Mouse (Mus musculus): ENCODE data around the gene Sdsl. TPM values are rescaled to one million over a fixed set of nuclear protein-coding genes. Genes with fewer than 3 reads are reported as not detected.

The Sdsl gene
- polyA plus RNA-seq, 1 experiment from 2014 or later = 2.3 TPM

DNA sequence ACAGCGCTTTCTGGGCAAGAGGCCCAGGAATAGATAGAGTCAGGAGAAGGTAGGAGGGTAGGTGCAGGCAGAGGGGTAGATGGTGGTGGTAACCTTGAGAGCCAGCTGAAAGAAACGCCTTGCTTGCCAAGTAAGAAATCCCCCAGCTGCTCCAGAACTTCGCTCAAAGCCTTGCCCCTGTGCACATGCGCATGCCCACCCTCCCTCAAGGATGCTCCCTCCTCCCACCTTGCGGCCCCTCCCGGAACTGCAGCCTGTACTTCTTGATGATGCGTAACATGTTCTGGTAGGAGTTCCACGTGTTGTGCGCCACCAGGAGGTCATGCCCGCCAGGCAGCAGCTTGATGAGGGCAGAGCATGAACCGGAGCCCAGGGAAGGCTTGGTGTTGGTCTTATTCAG, 19.8 kb upstream of the Sdsl start:
- Histone ChIP-seq H3K9ac (no peak overlapping the region), H3K36me3 (peaks cover 76% of the 10 kb centered on the region), H3K4me3 (no peak overlapping the region), H3K9me3 (no peaks in the 10 kb centered on the region), H3K27me3 (no peaks in the 10 kb centered on the region), H3K4me2 (replicated peaks) (no peak overlapping the region), H3K4me1 (no peaks in the 10 kb centered on the region), H3K27ac (no peak overlapping the region)
- WGBS = 70% methylated on average over 11 of the region's 11 CpGs
- no peak for ATAC-seq (ENCODE audit: low FRiP score, low read depth)

DNA sequence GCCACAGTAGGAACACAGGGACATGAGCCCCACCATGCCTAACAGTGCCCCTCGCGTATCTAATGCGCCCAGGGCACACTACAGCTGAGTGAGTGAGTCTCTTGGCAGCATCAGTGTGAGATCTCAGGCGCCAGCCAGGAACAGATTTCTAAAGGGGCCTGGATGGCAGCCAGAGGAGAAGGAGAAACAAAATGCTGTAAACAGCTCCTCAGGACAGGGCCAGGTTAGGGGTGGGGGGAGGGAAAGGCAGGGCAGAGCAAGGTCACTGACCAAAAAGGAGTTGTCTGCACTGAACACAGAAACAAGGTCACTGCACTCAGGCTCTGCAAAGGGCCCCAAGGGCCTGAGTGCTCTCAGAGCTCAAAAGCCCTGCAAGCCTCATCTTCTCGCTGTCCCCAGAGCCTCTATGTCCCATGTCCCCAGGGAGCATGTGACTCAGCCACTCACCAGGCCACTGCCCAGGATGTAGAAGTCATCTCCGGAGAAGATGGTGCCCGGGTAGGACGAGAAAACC, 18.1 kb upstream of the Sdsl start:
- Histone ChIP-seq H3K9ac (no peak overlapping the region), H3K27ac (no peak overlapping the region), H3K4me2 (replicated peaks) (no peak overlapping the region), H3K9me3 (no peaks in the 10 kb centered on the region), H3K27me3 (no peaks in the 10 kb centered on the region), H3K4me3 (no peak overlapping the region), H3K36me3 (peaks cover 85% of the 10 kb centered on the region), H3K4me1 (no peaks in the 10 kb centered on the region)
- no peak for ATAC-seq (ENCODE audit: low FRiP score, low read depth)
- 83% methylated on average over 8 of the region's 8 CpGs for WGBS

DNA sequence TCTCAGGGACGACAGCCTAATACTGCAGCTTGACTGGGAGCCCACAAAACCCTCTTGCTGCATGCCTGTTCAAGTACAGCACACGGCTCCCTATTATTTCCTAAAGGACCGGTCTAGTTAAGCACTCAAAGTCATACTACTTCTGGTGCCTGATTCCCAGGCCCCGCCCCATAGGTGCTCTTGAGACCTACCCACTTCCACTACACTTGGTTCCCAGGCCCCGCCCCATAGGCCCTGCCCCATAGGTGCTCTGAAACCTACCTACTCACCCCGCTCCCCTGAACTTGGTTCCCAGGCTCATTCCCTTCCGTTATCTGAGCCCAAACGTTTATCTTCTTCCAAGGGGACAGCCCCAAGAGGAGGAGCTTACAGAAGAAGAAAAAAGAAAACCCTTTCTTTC, 15.2 kb upstream of the Sdsl start:
- H3K9ac ChIP-seq = no peak overlapping the region
- WGBS = 83% methylated on average over 8 of the region's 8 CpGs

GRCm38 (mm10) chr5:120483399-120483798, 10.8 kb upstream of the Sdsl start:
- Histone ChIP-seq H3K27ac (no peak overlapping the region), H3K9me3 (no peaks in the 10 kb centered on the region), H3K36me3 (peaks cover 46% of the 10 kb centered on the region), H3K4me3 (no peak overlapping the region), H3K4me2 (replicated peaks) (no peak overlapping the region), H3K4me1 (no peaks in the 10 kb centered on the region), H3K27me3 (no peaks in the 10 kb centered on the region), H3K9ac (no peak overlapping the region)
- WGBS = 87% methylated on average over 19 of the region's 19 CpGs
- no peak for ATAC-seq (ENCODE audit: low FRiP score, low read depth)

More for the DNA sequence above, 15.2 kb upstream of the Sdsl start:
- no peak overlapping the region for H3K27ac ChIP-seq
- H3K4me2 ChIP-seq (replicated peaks) = no peak overlapping the region
- ATAC-seq (ENCODE audit: low FRiP score, low read depth) = no peak
- H3K27me3 ChIP-seq = no peaks in the 10 kb centered on the region
- H3K36me3 ChIP-seq = peaks cover 79% of the 10 kb centered on the region
- no peak overlapping the region for H3K4me3 ChIP-seq
- no peaks in the 10 kb centered on the region for H3K9me3 ChIP-seq
- no peaks in the 10 kb centered on the region for H3K4me1 ChIP-seq

DNA sequence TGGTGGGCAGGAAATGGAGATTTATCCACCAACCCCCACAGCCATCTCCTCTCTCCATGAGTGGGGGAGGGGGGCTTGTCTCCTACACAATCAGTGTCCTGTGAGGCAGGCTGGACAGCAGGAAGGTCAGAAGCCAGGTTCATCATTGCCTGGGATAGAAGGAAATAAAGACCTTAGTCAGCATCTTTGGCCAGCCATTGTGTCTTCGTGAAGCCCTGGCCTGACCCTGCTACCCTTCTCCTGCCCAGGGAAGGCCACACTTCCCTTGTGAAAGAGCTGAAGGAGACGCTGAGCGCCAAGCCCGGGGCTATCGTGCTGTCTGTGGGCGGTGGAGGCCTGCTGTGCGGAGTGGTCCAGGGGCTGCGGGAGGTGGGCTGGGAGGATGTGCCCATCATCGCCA, 8.6 kb upstream of the Sdsl start:
- H3K27me3 ChIP-seq = peaks cover 13% of the 10 kb centered on the region
- peaks cover 24% of the 10 kb centered on the region for H3K36me3 ChIP-seq
- H3K9me3 ChIP-seq = no peaks in the 10 kb centered on the region
- no peak overlapping the region for H3K4me2 ChIP-seq (replicated peaks)
- H3K9ac ChIP-seq = no peak overlapping the region
- H3K4me1 ChIP-seq = no peaks in the 10 kb centered on the region
- H3K27ac ChIP-seq = no peak overlapping the region
- no peak overlapping the region for H3K4me3 ChIP-seq
- 73% methylated on average over 9 of the region's 9 CpGs for WGBS
- ATAC-seq (ENCODE audit: low FRiP score, low read depth) = no peak

- Histone ChIP-seq H3K4me2 (replicated peaks) (no peak overlapping the region), H3K27ac (no peak overlapping the region), H3K9me3 (no peaks in the 10 kb centered on the region), H3K4me1 (no peaks in the 10 kb centered on the region), H3K27me3 (peaks cover 17% of the 10 kb centered on the region), H3K9ac (no peak overlapping the region), H3K36me3 (peaks cover 7% of the 10 kb centered on the region), H3K4me3 (no peak overlapping the region)
- ATAC-seq (ENCODE audit: low FRiP score, low read depth) = no peak
- 65% methylated on average over 4 of the region's 4 CpGs for WGBS
Measured at GRCm38 (mm10) chr5:120479538-120479937, 6.9 kb upstream of the Sdsl start.

GRCm38 (mm10) chr5:120477993-120478392, 5.4 kb upstream of the Sdsl start:
- Histone ChIP-seq H3K27me3 (peaks cover 21% of the 10 kb centered on the region), H3K27ac (no peak overlapping the region), H3K9ac (no peak overlapping the region), H3K4me3 (no peak overlapping the region), H3K36me3 (no peaks in the 10 kb centered on the region), H3K4me1 (no peaks in the 10 kb centered on the region), H3K4me2 (replicated peaks) (no peak overlapping the region), H3K9me3 (no peaks in the 10 kb centered on the region)
- ATAC-seq (ENCODE audit: low FRiP score, low read depth) = no peak
- 89% methylated on average over 5 of the region's 5 CpGs for WGBS

GRCm38 (mm10) chr5:120476296-120476695, 3.7 kb upstream of the Sdsl start, which contains the start of gene Sds:
Gene Sds (plus strand): TSS chr5:120476526.
- H3K9me3 ChIP-seq = no peaks in the 10 kb centered on the region
- no peak within 1 kb of the TSS for H3K4me3 ChIP-seq
- no peak within 1 kb of the TSS for H3K4me2 ChIP-seq (replicated peaks)
- H3K27ac ChIP-seq = no peak within 1 kb of the TSS
- 16% methylated on average over 13 of the region's 13 CpGs for WGBS
- ATAC-seq (ENCODE audit: low FRiP score, low read depth) = no peak
- peaks cover 21% of the 10 kb centered on the region for H3K27me3 ChIP-seq
- no peak within 1 kb of the TSS for H3K9ac ChIP-seq
- H3K36me3 ChIP-seq = no peaks in the 10 kb centered on the region
- H3K4me1 ChIP-seq = 0 out of 2 replicates have a peak, but pooled peaks cover 4% of the 10 kb centered on the region

- Histone ChIP-seq H3K36me3 (no peaks in the 10 kb centered on the region), H3K9me3 (no peaks in the 10 kb centered on the region), H3K4me3 (no peak overlapping the region), H3K4me1 (0 out of 2 replicates have a peak, but pooled peaks cover 7% of the 10 kb centered on the region), H3K9ac (no peak overlapping the region), H3K4me2 (replicated peaks) (no peak overlapping the region), H3K27ac (no peak overlapping the region), H3K27me3 (peaks cover 21% of the 10 kb centered on the region)
- no peak for ATAC-seq (ENCODE audit: low FRiP score, low read depth)
- WGBS = 60% methylated on average over 8 of the region's 8 CpGs
Measured at GRCm38 (mm10) chr5:120475861-120476260, 3.3 kb upstream of the Sdsl start.

DNA sequence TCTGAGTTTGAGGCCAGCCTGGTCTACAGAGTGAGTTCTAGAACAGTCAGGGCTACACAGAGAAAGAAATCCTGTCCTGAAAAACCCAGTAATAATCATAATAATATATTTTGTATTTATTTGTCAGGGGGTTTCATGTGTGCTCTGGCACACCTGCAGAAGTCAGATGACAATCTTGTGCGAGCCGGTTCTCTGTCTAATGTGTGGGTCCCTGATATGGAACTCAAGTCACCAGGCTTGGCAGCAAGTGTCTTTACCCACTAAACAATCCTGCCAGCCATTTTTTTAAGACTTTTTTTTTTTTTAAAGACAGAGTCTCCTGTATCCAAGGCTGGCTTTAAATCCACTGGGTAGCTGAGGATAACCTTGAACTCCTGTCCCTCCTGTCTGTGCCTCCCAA, 751 bp upstream of the Sdsl start:
- no peak overlapping the region for H3K9ac ChIP-seq
- no peak overlapping the region for H3K4me2 ChIP-seq (replicated peaks)
- H3K36me3 ChIP-seq = no peaks in the 10 kb centered on the region
- H3K4me1 ChIP-seq = 0 out of 2 replicates have a peak, but pooled peaks cover 7% of the 10 kb centered on the region
- H3K27me3 ChIP-seq = peaks cover 21% of the 10 kb centered on the region
- no peak for ATAC-seq (ENCODE audit: low FRiP score, low read depth)
- WGBS = 80% methylated on average over 2 of the region's 2 CpGs
- H3K4me3 ChIP-seq = no peak overlapping the region
- H3K27ac ChIP-seq = no peak overlapping the region
- H3K9me3 ChIP-seq = no peaks in the 10 kb centered on the region

GRCm38 (mm10) chr5:120471538-120471937, 1.1 kb downstream of the Sdsl start:
- Histone ChIP-seq H3K27ac (no peak overlapping the region), H3K4me1 (0 out of 2 replicates have a peak, but pooled peaks cover 7% of the 10 kb centered on the region), H3K9ac (no peak overlapping the region), H3K27me3 (peaks cover 12% of the 10 kb centered on the region; the same call in 1 of the 2 replicates), H3K36me3 (no peaks in the 10 kb centered on the region), H3K9me3 (no peaks in the 10 kb centered on the region), H3K4me3 (no peak overlapping the region), H3K4me2 (replicated peaks) (no peak overlapping the region)
- no peak for ATAC-seq (ENCODE audit: low FRiP score, low read depth)
- WGBS = 44% methylated on average over 4 of the region's 4 CpGs

- no peak overlapping the region for H3K27ac ChIP-seq
- H3K4me1 ChIP-seq = 0 out of 2 replicates have a peak, but pooled peaks cover 7% of the 10 kb centered on the region
- ATAC-seq (ENCODE audit: low FRiP score, low read depth) = no peak
- no peak overlapping the region for H3K4me3 ChIP-seq
- 86% methylated on average over 6 of the region's 6 CpGs for WGBS
- H3K4me2 ChIP-seq (replicated peaks) = no peak overlapping the region
- no peaks in the 10 kb centered on the region for H3K36me3 ChIP-seq
- peaks cover 5% of the 10 kb centered on the region for H3K27me3 ChIP-seq
- no peaks in the 10 kb centered on the region for H3K9me3 ChIP-seq
- no peak overlapping the region for H3K9ac ChIP-seq
Measured at GRCm38 (mm10) chr5:120468830-120469229, 3.8 kb downstream of the Sdsl start.

DNA sequence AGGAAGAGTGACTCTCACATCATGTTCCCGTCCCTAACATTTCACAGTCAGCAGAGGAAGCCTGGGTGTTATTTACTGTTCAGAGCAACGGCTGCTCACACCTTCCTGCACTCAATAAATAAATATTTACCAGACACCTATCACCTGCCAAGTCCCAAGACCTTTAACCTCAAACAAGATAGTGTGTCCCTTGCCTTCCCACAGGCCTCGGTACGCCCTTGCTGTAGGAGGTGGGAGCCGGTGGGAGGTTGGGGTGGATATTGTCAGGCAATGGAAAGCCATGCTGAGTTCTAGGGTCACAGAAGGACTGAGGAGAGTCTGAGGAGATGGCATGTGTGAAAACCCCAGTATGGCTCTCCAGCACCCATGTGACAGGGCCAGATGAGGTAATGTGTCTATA, 4.3 kb downstream of the Sdsl start:
- Histone ChIP-seq H3K27ac (no peak overlapping the region), H3K9me3 (no peaks in the 10 kb centered on the region), H3K4me2 (replicated peaks) (no peak overlapping the region), H3K4me3 (no peak overlapping the region), H3K9ac (no peak overlapping the region), H3K36me3 (no peaks in the 10 kb centered on the region), H3K27me3 (peaks cover 10% of the 10 kb centered on the region), H3K4me1 (0 out of 2 replicates have a peak, but pooled peaks cover 7% of the 10 kb centered on the region)
- WGBS = 61% methylated on average over 5 of the region's 5 CpGs
- no peak for ATAC-seq (ENCODE audit: low FRiP score, low read depth)

Measured in limb, embryonic 13.5 days (tissue).